ENCODE assay signal across 20 mouse cellular contexts in genomic region chr13:35911476-35911875, GRCm38 (mm10). TPM values are rescaled to one million over a fixed set of nuclear protein-coding genes. Genes with fewer than 3 reads are reported as not detected.
"Had no signal": no experiment of that assay in that cellular context is flagged by ENCODE, and none has a peak within 500 bp of the region (broad histone marks: within the 10 kb centered on the region; RNA-seq: fewer than 3 reads in every experiment).

No protein-coding gene starts in this region.

- H3K27ac ChIP-seq: neural tube, embryonic 13.5 days; neural tube, embryonic 15.5 days; stomach, embryonic 15.5 days; stomach, postnatal 0 days had no signal

- H3K9ac ChIP-seq: neural tube, embryonic 13.5 days; neural tube, embryonic 15.5 days; stomach, embryonic 15.5 days had no signal

- H3K9me3 ChIP-seq: neural tube, embryonic 13.5 days; neural tube, embryonic 15.5 days; stomach, embryonic 15.5 days had no signal

- DNase-seq: retina, postnatal 1 day; right cerebral cortex, adult 18-20 months; right cerebral cortex, postnatal 14 days; right cerebral cortex, postnatal 25 days; right cerebral cortex, postnatal 4 days; spleen, adult 18-20 months; thymus, adult 18-20 months; thymus, adult 2 months; thymus, postnatal 14 days; thymus, postnatal 25 days; thymus, postnatal 36 days; thymus, postnatal 4 days had no signal

- H3K27me3 ChIP-seq: neural tube, embryonic 13.5 days; neural tube, embryonic 15.5 days; stomach, embryonic 15.5 days had no signal

- H3K4me1 ChIP-seq: neural tube, embryonic 13.5 days; neural tube, embryonic 15.5 days; stomach, embryonic 15.5 days had no signal

- H3K4me2 ChIP-seq: neural tube, embryonic 13.5 days; neural tube, embryonic 15.5 days; stomach, embryonic 15.5 days had no signal

- H3K4me3 ChIP-seq: neural tube, embryonic 13.5 days; neural tube, embryonic 15.5 days; stomach, embryonic 15.5 days had no signal

- H3K36me3 ChIP-seq: neural tube, embryonic 13.5 days; neural tube, embryonic 15.5 days; stomach, embryonic 15.5 days had no signal

RNA-seq across cellular contexts. Expression of gene Ppp1r3g, which starts 47.2 kb away (rescaled TPM):
- total RNA-seq: neutrophil, adult 5-6 weeks had no signal
- polyA plus RNA-seq: small intestine, adult 2 months; spleen, adult 2 months; thymus, adult 2 months; thymus, postnatal 0 days had no signal
